Mouse (Mus musculus) cerebellum, adult 18-20 months (tissue): ENCODE data around the gene B3galt5.
A peak's percentile ranks its signal among the peaks of the same experiment; 100 is the strongest.

Experiments used
- DNase-seq, 2 experiments: peaks; one replicate each; pipeline ENCODE4 v3.0.0; 2021

B3galt5 gene

DNA sequence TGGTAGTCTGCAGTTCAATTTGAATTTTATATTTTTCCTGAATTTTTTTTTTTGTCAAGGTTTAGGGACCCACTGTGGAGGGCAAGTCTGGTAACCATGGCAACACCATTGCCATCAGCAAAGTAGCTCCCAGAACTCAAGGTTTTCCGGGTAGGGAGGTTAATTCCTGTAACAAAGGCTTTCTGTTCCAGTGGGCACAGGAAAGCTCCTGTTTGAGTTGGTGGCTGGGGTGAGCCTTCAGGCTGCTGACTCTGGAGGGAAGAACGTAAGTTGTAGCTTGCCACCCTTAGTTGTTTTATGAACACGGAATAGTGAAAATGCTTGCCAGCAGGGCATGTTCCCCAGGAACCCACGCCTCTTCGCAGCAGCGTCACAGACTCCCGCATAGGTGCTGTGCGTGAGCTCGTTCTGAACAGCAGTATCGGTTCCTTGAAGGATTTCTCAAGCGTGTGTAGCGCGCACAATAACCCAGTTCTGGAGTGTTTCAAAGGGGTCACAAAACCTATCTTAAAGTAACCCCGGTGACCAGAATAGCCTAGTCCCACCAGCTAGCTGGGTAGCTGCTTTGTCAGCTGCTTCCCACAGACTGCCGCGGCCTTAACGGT, at the start of gene B3galt5:
Gene B3galt5 (plus strand): TSS at position 436 of the 605 bp plus-strand sequence.
- DNase-seq, result no peak

DNA sequence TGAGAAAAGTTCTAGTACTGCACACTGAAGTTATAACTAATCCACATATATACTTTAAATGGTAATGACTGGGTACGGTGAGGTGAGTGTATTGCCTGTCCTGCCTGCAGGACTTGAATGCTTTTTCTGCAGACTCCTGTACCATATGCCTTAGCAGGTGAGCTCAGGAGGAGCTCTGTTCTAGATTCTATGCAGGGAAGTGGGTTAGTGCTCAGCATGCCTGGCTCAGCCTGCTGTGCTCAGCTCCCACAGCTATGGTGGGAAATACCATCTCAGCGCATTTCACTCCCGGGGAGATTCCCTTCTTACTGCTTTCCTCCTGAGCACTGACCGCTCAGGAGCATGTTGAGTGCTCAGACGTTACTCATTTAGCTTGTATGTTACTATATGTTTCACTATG, 48.0 kb upstream of the B3galt5 start:
- peak; percentile 30 to 46 for DNase-seq

DNA sequence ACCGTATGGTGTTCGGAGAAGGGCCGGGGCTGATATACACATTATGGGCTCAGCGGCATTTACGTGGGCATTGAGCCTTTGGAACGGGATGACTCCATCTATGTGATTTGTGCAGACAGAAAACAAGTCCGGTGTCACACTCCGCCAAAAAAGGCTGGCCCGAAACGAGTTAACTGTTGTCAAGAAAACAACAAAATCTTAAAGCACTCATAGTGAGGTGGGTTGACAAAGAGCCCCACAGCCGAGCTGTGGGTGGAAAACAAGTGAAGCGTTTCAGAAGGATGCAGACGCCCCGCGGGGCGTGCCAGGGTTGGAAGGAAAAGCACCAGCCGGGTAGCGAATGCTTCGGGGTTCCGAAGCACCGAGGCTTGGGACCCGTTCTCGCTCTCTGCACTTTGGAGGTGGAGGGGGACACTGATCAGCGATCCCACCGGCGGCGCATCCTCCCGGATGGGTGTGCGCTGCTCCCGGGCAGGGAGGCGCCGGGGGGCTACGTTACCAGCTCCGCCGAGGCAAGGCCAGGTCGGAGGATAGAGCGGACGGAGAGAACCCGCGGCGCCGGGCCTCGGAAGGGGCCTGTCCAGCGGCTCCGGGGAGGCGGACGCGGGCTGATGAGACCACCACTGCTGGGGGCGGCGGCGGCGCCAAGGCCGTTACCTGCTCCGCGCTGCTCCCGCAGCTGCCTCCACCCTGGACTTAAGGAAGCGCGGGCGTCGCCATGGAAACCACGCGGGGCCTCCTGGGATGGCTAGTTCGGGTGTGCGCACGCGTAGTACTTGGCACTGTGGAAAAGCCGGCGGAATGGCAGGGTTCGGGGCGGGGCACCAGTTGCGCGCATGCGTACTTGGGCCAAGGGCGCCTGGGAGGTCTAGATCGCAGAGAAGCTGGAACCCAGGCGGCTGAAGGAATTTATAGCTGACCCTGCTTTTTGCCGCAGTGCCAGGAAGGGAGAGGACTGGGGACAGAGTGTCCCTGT, 43.8 kb upstream of the B3galt5 start, which contains the start of gene Lca5l:
Gene Lca5l (minus strand): TSS at position 741 of the 976 bp plus-strand sequence.
- DNase-seq, result peak; percentile 100

DNA sequence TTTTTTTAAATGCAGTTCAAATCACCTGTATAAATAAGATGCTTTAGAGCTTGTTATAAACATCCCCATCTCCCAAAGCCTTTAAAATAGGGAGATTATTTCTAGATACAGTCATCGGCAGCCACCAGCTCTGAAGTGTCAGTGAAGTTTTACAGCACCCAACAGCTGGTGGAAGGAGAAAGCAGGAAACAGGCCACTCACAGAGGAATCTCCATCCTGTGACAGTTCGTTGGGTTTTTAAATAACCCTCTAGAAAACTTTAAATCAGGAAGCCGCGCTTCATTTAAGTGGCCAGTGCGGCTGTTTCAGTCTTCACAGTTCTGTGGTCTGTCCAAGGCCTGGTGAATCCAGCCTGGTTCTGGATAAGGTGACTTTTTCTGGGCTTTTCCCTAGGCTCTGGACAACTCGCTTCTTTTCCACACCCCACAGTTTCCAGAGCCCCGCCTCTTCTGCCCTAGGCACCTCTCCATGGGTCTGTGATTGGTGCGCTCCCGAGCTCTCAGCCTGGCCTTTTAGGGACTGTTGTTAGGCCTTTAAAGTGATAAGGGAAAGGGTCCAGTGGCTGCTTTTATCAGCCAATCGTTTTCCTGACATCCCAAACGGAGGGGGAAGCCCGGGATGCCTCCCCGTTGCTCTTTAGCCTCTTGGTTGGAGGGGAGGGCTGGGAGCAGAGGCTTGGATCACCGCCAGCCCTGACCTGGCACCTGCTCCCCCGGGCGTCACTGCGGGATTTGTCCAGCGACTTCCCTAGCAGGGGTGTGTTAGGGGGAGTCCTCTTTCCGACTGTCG, 35.5 kb upstream of the B3galt5 start, which contains the start of gene Sh3bgr:
Gene Sh3bgr (plus strand): TSS at position 538 of the 789 bp plus-strand sequence.
- DNase-seq, result peak; percentile 73 to 78

DNA sequence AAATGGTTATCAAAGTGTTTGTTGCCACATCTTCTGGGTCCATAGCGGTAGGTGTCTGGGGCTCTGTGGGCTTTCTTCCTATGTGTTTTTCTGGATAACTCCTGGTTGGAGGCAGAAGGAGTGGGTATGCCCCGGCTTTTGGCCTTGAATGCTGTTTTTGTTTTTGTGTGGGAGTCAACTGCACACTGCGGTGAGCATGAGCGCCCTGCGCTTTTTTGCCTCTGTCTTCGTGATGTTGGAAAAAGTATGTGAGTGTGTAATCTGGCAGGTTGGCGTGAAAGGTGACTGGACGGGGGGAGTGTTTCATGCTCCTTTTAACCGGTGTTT, 34.9 kb upstream of the B3galt5 start:
- no peak for DNase-seq

DNA sequence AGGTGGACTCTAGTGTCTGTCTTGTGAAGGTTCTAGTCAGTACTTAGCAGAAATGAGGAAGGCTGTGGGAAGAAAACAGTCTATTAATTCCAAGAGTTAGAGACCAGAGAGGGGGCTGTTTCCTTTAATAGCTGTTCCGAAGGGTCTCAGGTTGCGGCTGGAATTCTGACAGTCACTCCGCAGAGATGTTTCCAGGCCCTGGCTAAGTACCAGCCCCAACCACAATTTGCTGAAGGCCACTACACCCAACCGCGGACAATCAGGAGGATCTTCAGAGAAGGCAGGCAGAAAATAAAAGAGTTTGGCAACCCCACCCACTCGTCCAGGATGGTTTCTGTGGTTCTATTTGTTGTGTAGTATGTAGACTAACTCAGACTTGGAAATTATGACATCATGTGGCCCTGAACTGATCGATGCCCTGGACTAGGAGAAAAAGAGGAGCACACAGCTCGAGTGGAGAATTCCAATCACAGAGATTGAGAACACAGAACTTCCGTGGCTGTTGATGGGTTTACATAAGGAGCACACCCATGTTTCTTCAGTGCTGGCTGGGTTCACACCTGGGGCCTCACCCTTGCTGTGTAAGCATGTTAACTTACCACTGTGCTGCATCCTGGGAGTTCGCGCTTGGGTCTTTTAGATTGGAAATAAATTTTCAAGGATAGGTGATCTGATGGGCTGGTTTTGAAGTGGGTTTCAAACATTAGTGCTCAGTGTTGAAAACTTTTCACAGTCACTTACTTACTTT, 33.9 kb upstream of the B3galt5 start:
- no peak for DNase-seq

DNA sequence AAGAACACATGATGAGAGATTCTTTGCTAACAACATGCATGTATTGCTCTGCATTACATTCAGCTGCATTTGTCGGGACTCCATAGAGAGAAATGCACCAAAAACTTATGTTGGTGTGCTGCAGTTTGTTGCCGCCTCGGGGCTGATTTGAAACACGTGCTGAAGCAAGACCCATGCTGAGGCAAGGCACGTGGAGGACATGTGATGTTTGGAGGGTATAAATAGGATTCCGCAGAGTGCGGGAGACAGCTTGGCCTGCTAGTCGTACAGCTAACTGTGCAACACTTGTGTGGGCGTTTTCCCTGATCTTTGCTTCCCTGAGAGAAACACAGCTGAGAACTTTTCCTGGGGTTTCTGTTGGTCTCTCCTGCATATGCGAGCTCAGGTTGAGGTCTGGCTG, 25.8 kb upstream of the B3galt5 start:
- no peak for DNase-seq

DNA sequence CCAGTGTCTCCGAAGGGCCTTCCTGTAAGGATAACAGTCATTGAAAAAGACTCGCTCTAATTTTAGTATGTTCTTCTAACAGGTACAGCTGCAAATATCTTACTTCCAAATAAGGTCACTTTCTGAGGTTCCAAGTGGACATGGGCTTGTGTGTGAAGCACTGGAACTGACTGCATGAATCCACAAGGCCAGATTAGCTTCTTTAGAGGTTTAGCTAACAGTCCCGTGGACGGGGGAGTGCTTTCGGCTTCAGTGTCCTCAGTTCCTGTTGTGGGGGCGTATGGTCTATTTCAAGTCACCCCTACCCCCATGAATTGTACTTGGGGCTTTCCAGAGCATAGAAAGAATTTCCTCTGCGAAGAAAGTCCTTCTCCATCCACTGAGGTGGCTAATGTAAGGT, 24.7 kb upstream of the B3galt5 start:
- DNase-seq, result no peak

DNA sequence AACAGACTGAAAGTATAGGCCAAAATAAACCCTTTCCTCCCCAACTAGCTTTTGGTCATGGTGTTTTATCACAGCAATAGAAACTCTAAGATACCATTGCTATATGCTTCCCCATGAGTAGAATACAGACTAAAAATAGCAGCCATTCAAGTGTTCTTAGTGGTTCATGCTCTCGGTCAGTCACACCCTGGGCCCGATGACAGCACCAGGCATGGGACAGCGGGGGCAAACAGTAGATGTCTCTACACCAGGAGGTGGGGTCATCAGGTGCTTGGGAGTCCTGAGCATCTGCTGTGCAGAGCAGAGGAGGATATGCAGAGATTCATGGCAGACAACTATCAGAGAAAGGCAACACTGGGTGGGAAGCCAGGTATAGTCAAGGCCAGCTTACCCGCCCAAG, 22.6 kb upstream of the B3galt5 start:
- DNase-seq, result no peak

DNA sequence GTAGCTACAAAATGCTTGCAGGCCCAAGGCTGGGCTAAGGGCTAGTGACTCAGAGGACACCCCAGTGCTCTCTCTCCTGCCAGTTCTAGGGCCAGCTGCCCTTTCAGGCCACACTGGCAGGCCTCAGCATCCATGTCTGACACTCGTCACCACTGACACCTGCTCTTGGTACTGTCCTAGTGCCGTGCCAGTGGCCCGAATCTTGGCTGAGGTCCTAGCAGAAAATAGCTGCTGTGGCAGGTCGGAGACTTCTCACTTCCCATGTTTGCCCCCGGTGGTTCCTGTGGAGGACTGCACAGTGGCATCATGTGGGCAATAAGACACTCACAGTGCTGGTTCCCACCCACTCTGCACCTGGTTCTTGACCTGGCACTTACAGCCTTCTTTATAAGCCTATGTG, 14.1 kb upstream of the B3galt5 start:
- peak; percentile 35 to 50 for DNase-seq

DNA sequence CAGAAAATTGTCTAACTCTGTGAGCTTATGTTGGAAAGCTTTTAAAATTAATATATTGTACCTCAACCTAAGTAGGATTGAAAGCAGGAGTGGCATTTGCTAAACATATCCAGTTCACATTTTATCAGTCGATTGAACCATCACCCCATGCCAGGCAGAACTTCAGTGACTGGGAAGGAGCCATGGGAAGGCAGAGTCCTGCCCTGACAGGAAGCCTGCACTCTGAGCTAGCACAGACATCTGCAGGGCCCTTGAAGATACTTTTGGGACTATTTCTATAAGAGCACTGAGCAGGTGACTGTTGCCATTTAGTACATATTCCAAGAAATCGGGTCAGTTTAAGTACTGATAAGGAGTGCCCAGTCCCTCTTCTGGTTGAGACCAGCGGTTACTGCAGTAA, 13.6 kb upstream of the B3galt5 start:
- DNase-seq, result no peak

DNA sequence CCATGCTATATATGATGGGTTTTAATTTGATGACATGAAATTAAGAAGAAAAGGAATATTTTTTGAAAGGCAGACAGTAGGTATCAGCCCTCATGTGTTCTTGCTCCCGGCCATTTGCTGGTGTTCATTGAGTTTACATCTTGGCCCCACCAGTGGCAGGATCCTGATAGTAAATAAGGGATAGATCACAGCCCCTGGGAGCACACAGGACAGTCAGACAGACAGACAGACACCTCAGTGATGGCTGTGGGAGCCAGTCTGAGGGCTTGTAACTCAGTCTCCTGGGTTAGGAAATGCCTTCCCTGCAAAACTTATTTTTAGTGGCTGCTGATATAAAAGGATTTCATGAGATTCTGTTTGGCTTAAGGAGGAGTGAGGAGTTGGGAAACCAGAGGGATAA, 13.1 kb upstream of the B3galt5 start:
- DNase-seq, result no peak

DNA sequence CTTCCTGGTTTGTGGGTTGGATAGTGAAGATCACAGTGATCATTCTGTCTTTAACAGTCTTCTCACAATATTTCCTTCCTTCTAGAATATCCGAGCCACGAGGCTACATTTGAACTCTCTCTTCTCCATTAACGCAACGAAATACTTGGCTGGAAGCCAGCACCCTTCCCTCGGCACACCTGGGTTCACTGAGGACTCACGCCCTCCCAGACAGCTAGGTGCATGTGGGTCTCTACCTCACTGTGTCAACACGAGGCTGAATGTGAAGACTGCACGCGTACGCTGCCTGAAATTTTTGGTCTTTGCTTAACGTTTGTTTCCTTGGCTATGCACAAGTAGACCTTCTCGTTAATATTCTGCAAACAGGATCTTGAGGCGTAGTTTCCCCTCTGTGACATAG, 7.2 kb upstream of the B3galt5 start:
- no peak for DNase-seq

DNA sequence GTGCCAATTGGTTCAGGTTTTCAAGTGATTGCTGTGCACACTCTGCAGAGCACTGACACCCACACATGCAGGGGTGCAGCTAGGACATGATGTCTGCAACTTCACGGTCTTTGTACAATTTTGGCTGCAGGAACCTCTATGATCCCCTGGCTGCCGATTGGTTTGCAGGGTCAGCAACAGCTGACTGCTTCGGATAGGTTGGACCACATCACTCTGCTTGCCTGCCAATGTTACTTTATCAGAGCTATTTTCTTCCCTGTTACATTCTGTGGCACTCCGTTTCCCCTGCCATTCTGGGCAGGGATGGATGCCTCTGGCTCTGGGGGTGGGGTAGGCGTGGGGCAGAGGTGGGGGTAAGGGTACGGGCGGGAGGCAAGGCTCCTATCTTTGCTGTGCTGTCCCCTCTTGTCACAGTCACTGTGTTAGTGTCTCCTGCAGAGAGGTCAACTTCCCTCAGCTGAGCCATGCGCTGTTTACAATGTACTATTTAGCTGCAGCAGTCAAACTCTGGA, 6.5 kb upstream of the B3galt5 start:
- no peak for DNase-seq

DNA sequence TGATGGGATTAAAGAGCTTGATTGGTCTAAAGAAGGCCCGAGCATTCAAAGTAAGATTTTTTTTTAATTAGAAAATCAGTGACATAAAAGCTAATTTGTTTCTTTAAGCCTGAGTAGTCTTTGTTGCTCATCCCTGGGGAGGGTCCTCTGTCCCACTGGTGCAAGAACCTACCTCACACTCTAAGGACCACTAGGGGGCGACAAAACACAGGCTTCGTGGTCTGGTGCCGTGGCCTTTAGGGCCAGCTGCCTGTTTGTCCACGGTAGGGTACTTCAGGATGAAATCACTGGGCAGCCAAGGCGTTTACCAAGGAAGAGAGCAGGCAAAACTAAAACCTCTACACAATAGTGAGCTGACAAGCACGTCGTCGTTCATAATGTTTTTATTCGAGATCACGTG, 5.2 kb upstream of the B3galt5 start:
- DNase-seq, result peak; percentile 85 to 87

DNA sequence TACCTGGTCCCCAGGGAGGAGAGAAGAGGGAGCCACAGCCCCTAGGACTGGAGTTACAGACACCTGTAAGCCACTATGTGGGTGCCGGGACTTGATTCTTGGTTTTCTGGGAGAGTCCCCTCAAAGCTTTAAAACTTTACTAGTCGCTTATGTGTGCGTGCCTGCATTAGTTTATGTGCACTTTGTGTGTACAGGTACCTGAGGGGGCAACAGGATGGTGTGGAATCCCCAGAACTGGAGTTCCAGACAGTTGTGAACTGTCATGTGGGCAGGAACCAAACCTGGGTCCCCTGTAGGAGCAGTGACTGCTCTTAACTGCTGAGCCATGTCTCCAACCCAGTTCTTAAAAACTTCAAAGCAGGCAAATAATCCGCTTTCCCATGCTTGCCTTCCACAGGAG, 4.3 kb upstream of the B3galt5 start:
- no peak for DNase-seq

DNA sequence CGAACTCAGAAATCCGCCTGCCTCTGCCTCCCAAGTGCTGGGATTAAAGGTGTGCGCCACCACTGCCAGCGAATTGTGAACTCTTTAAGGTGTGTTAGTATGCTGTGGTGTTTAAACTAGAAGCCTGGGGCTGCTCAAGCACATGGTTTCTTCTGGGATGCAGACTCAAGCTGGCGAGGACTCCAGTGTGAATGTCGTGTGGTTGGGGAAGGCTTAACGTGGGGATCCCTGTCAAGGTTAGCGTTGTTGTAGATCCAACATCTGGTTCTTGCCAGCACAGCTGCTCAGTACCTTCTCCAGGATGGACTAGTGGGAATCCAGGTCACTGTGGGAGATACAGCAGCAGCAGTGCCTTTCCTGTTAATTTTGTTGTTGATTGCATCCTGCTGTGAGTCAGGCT, 3.6 kb upstream of the B3galt5 start:
- DNase-seq, result no peak

DNA sequence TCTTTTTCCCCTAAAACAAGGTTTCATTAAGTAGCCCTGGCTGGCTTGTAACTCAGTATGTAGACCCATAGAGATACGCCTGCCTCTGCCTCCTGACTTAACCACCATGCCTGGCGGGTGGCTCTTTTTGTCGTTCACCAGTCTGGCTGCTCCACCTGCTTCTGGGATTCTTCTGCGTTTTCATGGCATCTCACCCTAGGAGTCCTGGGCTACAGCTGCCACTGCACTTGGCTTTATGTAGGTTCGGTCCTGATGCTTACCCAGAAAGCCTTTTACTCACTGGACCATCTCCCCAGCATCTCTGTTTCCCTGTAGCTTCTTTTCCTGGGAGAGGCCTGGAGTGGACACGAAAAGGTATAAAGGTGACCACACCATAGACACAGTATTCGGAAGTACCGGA, 1.6 kb upstream of the B3galt5 start:
- DNase-seq, result no peak

DNA sequence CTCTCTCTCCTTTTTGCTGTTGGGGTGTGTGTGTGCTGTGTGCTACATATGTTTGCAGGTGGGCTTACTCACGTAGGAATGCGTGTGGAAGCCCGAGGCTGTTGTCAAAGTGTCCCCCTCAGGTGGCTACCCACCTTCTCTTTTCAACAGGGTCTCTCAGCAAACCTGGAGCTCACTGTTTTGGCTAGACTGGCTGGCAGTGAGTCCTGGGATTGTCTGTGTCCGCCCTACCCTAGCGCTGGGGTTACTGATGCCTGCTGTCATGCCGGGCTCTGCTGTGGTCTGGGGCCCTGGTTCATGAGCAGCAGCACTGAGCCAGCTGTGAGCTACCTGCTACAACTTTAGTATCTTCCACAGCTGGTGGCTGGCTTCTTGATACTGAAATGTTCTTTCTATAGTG, 8.9 kb downstream of the B3galt5 start:
- DNase-seq, result no peak

DNA sequence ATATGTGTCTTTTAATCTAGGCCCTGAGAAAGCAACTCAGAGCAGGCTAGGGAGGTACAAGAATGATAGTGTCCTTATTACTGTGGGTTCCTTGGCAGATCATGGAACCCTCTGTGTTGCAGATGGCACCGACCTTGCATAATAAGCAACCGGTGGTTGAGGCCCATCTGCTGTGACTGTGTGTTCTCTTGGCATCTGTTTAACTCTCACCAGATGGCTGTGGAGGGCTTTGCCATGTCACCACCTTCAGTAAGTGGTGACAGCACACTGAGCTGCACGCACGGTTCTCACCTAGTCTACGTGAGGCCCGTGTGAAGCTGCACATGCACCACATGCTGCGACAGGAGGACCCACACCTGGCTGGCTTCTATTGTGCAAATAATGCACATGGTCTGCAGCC, 14.0 kb downstream of the B3galt5 start:
- DNase-seq, result peak; percentile 93

DNA sequence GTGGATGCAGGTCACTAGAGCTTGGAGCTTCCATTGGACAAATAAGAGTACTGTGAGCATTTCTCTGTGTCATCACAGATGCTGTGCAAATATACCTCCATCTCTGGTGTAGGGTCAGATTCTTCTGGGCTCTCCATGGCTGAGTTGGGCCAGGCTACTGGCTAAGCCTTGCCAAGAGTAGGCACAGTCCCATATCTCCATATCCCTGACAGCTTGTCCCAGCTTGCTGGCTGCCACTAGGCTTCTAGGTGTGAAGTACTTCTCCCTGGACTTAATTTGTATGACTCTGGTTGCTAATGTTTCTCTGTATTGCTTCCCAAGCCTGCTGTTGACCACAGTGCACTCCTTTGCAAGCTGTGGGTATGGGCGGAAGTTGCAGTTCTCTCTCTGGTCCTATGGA, 16.5 kb downstream of the B3galt5 start:
- DNase-seq, result peak; percentile 50 to 65

DNA sequence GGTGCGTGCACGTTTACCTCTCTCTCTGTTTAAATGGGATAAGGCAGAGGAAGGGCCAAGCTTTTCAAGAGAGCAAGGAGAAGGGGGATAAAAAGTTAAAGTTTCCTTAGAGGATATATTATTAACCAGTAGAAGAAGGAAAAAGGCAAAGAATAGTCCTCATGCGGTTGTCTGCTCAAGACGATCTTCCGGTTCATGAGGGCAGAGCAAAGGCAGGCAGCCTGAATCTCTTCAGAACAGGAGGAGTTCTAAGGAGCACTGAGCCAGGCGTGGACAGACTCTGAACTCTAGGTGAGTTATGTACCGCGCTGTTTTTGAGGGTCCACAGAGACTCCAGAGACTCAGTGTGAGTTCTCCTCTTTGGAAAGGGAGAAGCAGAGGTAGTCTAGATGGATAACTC, 22.8 kb downstream of the B3galt5 start:
- no peak for DNase-seq

DNA sequence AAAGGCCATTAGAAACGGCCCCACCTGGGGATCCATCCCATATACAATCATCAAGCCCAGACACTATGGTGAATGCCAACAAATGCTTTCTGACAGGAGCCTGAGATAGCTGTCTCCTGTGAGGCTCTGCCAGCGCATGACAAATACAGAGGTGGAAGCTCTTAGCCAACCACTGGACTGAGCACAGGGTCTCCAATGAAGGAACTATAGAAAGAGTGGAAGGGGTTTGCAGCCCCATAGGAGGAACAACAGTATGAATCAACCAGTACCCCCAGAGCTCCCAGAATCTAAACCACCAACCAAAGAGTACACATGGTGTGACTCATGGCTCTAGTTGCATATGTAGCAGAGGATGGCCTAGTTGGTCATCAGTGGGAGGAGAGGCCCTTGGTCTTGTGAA, 36.1 kb downstream of the B3galt5 start:
- no peak for DNase-seq
